Mouse (Mus musculus): ENCODE measurements around the gene Plcb3.
A peak's percentile ranks its signal among the peaks of the same experiment; 100 is the strongest.

Gene Plcb3

GRCm38 (mm10) chr19:6940396-6941351 lies 35.6 kb downstream of the Plcb3 start:
- no peak for DNase-seq (ENCODE audit: low read depth in 2 of 2, low spot score in 2 of 2)

GRCm38 (mm10) chr19:6939106-6940002 lies 36.9 kb downstream of the Plcb3 start:
- no peak for DNase-seq (ENCODE audit: low read depth in 2 of 2, low spot score in 2 of 2)

- no peak for DNase-seq (ENCODE audit: low read depth in 2 of 2, low spot score in 2 of 2)
These were observed 38.5 kb downstream of the Plcb3 start for GRCm38 (mm10) chr19:6937541-6938465.

GRCm38 (mm10) chr19:6936299-6936698 lies 40.0 kb downstream of the Plcb3 start:
- DNase-seq (ENCODE audit: low read depth in 2 of 2, low spot score in 2 of 2) = peak in 1 of 2 experiments; percentile 45

GRCm38 (mm10) chr19:6934195-6934977 lies 41.9 kb downstream of the Plcb3 start, which contains the start of gene Kcnk4:
Gene Kcnk4 (minus strand): TSS chr19:6934515.
- DNase-seq (ENCODE audit: low read depth in 2 of 2, low spot score in 2 of 2) = no peak

- DNase-seq (ENCODE audit: low read depth in 2 of 2, low spot score in 2 of 2) = no peak
These were observed 42.7 kb downstream of the Plcb3 start for GRCm38 (mm10) chr19:6933436-6934194.

GRCm38 (mm10) chr19:6933102-6933435 lies 43.2 kb downstream of the Plcb3 start:
- no peak for DNase-seq (ENCODE audit: low read depth in 2 of 2, low spot score in 2 of 2)

GRCm38 (mm10) chr19:6932018-6932417 lies 44.3 kb downstream of the Plcb3 start:
- DNase-seq (ENCODE audit: low read depth in 2 of 2, low spot score in 2 of 2) = no peak

- no peak for DNase-seq (ENCODE audit: low read depth in 2 of 2, low spot score in 2 of 2)
These were observed 45.3 kb downstream of the Plcb3 start for GRCm38 (mm10) chr19:6931002-6931401.

GRCm38 (mm10) chr19:6928080-6928479 lies 48.2 kb downstream of the Plcb3 start:
- no peak for DNase-seq (ENCODE audit: low read depth in 2 of 2, low spot score in 2 of 2)

GRCm38 (mm10) chr19:6926559-6927255 lies 49.6 kb downstream of the Plcb3 start:
- DNase-seq (ENCODE audit: low read depth in 2 of 2, low spot score in 2 of 2) = no peak

- no peak for DNase-seq (ENCODE audit: low read depth in 2 of 2, low spot score in 2 of 2)
These were observed 50.5 kb downstream of the Plcb3 start for GRCm38 (mm10) chr19:6925611-6926329.

GRCm38 (mm10) chr19:6925307-6925573 lies 51.0 kb downstream of the Plcb3 start, which contains the start of gene Catsperz:
Gene Catsperz (minus strand): TSS chr19:6925380.
- no peak for DNase-seq (ENCODE audit: low read depth in 2 of 2, low spot score in 2 of 2)

- DNase-seq (ENCODE audit: low read depth in 2 of 2, low spot score in 2 of 2) = peak; percentile 77 to 89
These were observed 51.6 kb downstream of the Plcb3 start for GRCm38 (mm10) chr19:6924461-6925306.

GRCm38 (mm10) chr19:6922901-6923735 lies 53.2 kb downstream of the Plcb3 start:
- DNase-seq (ENCODE audit: low read depth in 2 of 2, low spot score in 2 of 2) = no peak
